Mouse (Mus musculus) urinary bladder, postnatal 36 days (tissue): ENCODE results near the gene Emid1.

Source experiments
- DNase-seq, 2 experiments: peaks; one replicate each; pipeline ENCODE4 v3.0.0; 2022; ENCODE audit warnings: low spot score in 2 of 2, mixed read lengths in 1 of 2

Gene Emid1

DNA sequence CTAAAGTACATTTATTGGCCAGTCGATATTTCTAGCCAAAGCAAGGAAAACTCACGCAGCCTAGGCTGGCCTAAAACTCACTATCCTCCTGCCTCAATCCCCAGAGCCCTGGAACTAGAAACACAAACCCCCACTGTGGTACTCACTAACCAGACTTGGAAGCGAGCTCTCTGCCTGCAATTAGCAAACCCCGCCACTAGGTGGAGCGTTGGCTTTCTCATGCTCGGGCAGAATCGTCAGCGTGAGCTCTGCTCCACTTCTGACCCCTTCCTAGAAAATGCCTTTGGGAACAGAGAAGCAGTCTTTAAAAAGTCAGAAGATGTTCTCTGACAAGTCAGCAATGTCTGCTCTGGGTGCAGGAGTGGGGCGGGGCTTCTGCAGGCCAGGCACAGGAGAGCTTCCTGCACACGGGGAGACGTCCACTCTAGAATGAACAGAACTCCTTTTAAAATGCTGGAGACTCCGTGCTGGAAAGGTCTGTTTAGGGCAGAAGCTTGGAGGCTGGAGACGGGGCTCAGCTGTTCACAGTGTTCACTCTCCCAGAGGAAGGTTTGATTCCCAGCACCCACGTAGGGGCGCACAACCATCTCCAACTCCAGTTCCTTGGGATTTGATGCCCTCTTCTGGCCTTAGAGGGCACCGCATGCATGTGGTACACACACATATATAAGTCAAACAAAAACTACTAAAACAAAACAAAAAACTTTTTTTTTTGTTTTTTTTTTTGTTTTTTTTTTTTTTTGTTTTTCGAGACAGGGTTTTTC lies 8.8 kb upstream of the Emid1 start:
- DNase-seq, result no peak

DNA sequence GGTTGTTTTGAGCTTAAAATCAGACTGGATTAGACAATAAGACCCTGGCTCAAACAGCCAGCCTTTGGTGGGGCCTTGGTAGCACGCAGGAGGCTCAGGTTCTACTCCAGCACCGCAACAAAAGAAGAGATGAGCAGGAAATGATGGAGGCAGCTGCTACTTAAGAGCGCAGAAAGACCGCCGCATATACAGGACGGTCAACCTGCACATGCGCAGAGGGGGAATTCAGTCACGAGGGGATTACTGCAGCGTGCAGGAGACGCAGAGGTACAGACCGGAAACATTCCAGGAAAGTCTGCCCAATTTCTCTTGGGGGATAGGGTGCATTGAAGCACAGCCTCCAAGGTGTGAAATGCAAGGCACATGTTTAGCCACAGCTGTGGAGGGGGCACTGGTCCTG lies 6.0 kb upstream of the Emid1 start:
- DNase-seq, result no peak

DNA sequence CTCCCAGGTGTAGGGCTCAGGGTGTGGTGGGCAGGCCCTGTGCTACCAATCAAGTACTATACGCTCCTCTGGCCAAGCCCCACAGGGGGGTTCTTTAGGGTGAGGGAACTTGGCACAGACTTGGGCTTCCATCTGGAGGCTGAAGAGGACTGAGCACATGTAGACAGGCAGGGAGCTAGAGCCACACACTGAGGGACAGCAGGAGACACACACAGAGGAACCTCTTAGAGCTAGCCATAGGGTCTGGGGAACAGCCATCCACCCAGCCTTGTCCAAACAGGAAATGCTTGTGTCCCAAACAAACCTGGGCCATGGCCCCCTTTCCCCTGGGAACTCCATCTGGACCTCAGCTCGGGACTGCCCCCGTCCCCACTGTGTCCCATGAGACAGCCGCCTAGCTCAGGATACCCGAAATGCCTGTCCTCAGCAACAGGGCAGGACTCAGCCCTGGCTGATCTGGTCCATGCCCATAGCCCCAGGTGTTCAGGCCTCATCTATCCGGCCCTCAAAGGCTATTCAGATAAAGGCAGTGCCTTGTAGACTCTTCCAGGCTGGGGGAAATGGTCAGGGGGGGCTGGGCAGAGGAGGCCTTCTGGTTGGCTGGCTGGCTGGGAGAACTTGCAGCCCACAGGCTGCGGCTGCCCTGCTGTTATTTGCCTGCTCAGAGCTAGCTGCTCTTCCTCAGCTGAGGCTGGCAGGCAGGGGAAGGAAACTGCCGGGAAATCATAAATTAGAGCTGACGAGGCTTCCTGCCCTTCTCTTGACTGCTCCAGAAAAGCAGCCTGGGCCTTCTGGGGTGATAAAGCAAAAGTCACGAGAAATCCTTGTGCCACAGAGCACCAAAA lies 3.1 kb upstream of the Emid1 start:
- DNase-seq, result no peak

DNA sequence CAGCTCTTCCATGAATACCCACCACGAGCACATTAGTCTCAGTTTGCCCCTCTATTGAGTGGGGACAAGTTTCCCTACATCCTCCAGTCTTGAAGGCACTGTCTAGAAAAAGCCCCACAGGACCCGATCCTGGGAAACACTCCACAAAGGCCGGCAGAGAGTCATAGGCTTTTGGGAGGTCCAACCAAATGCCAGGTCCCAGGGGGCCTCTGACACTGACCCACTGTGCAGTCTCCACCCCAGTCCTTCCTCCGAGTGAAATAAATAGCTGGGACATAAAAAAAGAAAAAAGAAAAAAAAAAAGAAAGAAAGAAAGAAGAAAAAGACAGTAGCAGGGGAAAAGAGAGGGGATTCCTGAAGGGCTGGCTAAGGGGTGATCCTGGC lies 818 bp downstream of the Emid1 start:
- DNase-seq, result no peak

DNA sequence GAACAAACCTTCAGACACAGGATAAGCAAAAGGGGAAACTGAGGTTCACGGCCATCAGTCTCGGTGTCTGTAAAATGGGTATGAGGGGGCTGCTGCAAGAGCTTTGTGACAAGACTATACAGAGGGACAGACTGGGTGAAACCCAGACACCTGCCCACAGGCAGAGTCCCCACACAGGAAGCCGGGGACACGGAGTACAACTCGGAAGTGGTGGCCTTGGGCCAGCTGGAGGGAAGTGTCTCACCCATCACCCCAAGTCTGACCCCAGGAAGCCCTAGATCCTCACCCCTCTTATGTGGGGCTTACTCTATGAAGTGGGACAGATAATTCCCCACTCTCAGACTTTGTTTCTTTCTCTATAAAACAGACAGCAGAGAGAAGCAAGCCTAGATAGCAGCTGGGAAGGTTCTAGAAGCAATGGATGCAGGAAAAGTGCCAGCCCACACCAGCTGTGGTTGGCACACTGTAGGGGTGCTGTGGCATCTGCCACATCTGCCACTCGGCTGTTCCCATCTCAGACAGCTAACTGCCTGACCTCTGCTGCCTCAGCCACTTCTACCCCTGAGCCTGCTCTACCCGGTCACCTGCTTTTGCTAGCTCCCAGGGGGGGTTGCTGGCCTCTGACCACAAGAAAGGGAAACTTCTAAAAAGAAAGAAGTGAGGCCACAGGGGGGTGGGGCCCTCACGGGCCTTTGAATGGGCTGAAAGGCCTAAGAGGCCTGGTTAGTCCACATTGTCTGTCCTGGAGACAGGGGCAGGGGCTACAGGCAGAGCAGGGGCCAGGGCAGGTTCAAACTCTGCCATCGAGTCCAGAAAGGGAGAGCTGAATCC lies 1.4 kb downstream of the Emid1 start:
- no peak for DNase-seq

DNA sequence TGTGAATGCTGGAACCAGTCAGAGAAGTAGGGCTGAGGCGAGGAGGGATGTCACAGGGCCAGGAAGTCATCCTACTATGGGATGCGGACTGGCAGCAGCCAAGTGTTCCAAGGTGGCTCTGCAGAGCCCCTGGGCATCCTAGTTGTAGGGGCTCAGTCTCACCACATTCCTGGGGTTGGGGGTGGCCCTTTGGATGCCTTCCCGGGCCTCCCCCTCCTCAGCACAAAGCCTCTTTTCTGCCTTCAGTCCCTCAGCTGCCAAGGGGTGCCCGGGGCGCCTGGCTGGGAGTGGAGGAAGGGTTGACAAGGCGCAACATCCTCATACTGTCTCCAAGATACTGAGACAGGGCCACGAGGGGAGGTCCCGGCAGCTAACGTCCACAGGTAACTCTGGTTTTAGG lies 2.1 kb downstream of the Emid1 start:
- DNase-seq, result no peak

DNA sequence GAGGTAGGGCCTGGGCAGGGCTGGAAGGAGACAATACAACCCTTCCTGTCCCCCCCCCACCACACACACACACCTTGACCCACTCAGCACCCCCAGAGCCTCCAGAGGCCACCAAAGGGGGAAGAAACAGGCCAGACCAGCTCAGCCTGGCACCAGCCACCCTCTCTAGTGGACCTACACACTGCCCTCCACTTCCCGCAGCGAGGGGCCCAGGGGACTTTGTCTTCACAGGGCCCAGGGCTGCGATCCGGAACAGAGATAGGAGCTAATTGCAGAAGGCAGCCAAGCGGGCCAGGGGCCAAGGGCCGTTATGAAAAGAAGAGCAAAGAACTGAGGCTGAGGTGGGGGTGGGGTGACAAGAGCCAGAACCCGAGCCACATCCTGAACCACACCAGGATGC lies 2.8 kb downstream of the Emid1 start:
- peak; percentile 59 to 74 for DNase-seq

DNA sequence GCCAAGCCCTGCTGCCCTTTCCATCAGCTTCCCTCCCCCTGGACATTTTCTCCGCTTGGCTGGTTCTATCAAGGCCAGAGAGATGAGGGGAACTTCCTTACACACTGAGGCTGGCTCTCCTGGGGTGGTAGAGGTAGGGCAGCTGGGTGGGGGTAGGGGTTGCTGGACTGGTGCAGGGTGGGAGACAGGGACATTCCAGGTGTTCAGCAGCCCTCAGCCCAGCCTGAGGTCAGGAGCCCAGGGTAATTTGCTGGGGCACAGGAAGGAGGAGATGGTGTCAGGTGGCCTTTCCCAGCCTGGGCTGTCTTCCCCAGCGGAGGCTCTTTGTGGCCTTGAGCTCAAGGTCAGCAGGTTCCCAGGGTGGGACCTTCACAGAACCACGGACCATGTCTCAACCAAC lies 6.5 kb downstream of the Emid1 start:
- no peak for DNase-seq

DNA sequence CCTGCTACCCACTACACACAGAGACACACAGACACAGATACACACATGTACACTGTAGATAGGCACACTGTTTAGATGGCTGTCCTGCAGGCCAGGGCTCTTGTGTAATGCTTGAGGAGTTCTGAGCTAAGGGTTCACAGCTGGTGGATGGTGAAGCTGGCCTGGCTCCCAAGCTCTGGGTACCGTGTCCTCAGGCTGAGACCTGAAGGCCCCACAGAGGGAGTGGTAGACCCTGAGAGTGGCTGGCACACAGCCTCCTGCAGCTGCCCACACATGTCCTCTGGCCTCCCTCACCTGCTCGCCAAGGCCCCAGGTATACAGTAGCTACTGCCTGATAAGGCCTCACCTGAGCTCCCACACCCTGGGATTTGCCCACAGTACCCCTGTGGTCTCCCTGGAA lies 10.1 kb downstream of the Emid1 start:
- DNase-seq, result no peak

DNA sequence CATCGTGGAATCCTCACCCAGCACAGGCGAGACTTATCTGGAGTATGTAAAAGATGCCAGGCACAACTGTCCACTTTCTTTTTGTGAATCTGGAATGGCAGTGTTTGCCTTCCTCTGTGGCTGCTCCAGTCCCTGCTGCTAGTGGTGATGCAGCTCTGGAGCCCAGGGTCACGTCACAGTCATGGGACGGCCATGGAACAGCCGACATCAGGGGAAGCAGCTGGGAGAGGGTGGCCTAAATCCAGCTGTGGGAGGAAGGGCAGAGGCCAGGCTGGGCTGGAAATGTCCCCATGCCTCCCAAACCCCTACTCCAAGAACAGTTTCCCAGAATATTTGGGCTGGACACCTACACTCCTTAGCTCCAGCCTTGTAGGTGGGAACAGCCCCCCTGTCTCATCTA lies 10.8 kb downstream of the Emid1 start:
- no peak for DNase-seq

DNA sequence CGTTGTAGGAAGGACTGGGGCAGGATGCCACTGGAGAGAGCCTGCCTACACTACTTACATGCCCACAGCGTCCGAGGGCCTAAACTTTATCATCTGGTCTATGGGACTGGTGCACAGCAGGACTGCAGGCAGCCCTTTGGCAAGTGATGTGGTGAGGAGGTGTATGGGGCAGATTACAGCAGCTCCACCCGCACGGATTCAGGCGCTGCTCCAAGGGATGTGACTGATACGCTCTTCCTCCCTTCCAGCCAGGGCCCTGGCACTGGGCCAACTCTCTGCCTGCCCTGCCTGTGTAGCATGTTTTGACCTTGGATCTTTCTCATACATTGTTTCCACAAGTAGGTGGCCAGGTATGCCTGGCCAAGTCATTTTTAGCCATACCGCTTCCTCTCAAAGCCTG lies 11.4 kb downstream of the Emid1 start:
- DNase-seq, result peak; percentile 75 to 78

DNA sequence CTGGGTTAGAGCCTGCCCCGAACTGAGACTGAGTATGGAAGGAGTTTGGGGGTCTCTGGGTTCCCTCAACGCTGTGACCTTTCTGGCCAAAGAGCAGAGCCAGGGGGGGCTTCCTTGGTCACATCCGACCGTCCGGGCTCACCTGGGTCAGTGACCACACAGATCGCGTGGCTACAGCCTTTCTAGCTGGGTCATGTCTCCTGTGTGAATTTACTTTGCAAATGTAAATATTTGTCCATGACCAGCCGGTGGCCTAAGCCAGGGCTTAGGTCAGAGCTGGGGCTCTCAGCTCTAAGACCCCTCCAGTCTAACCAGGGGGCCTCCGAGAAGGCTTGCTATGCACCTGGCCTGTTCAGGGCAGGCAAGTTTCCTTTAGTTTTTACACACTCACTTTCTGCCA lies 12.7 kb downstream of the Emid1 start:
- DNase-seq, result no peak

DNA sequence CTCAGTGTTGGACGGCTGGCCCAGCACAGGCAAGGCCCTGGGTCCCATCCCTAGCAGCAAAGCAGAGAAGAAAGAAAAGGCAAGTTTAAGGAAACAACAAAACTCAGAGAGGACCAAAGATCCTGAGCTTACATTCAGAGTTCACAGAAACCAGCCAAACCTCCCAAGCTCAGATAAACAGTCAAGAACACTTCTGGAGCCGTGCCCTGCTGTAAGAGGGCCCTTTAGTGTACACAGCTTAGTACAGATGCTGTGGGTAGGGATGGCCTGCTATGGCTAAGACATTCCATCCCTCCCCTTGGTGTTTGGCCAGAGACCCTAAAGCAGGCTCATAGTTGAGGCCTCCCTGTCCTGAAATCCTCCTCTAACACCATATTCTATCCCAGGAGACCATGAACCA lies 13.4 kb downstream of the Emid1 start:
- DNase-seq, result no peak

DNA sequence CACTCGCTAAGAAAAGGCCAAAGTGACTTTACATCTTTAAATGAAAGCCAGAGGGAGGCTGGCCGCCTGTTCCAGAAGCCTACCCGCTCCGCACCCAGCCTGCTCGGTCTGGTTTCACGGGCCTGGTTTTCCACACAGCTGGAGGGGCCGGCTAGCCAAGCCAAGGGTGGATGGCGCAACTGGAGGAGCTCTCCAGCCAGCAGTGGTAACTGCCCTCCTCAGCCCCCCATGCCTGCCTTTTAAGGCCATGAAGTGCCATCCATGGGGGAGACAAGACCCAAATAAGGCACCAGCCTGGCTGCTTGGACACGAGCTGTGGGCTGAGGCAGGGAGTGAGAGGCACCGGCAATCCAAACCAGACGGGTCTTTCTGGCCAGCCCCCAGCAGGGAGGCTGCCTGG lies 16.1 kb downstream of the Emid1 start:
- peak in 1 of 2 experiments; percentile 62 for DNase-seq

DNA sequence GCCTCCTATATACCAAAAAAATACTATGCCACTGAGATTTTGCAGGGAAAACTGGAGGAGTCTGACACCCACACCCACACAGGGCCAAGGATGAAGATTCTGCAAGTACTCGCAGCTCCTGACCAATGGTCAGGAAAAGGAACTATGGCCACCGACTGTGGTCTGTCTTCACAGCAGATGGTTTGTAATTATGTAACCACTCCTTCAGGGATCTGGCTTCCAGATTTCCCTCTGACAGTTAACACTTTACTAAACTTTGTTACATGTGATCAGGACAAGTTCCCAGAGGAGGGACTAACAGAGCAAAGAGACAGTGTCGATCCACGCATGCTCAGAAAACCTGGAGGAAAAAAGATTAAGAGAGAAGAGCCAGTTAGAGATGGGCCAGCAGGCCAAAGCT lies 19.3 kb downstream of the Emid1 start:
- DNase-seq, result no peak

DNA sequence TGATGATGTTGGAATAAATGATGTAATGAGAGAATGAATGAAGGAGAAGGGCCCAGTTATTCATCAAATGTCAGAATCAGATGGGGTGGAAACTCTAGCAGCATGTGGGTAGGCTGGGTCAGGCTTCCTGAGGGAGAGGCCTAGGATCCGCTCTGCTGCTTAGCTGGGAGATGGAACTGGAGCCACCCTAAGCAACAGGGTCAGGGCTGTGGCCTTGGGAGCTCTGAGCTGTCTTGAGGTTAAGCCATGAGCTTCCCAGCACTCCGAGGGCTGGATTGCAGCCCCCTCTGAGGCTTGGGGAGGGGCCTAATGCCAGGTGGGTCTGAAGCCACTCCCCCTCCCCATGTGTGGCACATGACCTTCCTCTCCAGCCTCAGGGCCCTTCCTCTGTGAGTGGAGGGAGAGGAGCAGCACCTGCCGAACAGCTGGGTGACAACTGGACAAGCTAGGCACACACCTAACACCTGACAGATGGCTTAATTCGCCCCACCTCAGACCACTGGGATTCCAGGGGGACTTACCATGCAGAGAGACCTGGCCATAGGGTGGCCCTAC lies 21.9 kb downstream of the Emid1 start:
- DNase-seq, result no peak

DNA sequence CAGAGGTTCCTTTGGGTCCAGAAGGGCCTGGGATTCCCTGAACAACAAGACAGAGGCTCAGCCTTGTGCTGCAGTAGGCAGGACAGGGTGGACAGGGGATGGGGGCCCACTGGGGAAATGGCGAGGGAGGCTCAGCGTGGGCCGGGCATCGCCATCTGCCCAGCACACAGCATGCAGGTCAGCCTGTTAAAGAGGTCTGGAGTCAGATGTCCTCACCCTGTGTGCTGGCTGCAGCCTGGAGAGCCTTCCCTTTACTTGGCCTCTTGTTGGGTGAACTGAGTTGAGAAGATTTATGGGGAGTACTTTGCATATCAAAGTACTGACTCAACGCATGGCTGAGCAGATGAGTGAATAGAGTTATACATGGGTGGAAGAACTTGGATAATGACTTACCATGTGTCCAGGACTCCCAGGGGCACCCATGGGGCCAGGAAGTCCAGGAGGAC lies 23.0 kb downstream of the Emid1 start:
- no peak for DNase-seq

DNA sequence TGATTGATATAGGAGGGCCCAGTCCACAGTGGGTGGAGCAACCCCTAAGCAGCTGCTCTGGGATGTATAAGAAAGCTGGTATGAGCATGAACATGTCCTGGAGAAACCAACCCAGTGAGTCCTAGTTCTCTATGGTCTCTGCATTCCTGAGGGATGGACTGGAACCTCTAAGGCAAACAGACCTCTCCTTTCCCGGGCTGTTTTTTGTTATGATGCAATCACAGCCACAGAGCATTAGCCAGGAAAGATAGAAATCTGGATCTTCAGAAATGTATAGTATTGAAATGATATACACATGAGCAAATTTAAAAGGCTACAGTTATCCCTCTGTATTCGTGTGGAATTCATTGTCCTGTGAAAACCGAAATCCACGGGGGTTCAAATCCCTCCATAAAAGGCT lies 26.3 kb downstream of the Emid1 start:
- DNase-seq, result no peak

DNA sequence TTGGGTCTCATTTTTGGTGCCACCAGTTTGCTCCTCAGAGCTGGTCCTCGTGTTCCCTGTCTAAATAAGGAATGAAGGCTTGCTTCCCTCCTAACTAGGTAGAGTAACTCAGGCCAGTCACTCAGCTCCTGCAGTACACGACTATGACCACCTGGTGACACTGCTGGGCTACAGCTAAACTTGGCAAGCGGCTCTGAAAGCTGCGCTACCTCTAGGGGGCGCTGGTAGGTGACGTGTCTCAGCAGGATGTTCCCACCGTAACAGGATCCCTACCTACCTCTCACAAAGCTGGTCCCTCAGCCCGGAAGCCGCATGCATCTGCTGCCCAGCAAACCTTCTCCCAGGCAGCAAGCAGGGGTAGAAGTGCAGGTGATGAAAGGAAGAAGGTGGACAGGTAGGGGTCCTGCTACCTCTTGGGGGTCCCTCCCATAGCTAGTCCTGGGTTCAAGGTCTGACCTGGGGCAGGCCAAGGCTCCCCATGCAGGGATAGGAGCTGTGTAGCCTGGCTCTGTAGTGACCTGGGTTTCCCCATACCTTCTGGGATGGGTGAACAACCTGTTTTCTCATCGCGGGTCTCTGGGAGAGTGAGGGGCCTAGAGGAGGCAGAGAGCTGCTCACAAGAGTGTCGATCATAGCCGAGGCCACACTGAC lies 37.0 kb downstream of the Emid1 start:
- peak; percentile 84 to 85 for DNase-seq

DNA sequence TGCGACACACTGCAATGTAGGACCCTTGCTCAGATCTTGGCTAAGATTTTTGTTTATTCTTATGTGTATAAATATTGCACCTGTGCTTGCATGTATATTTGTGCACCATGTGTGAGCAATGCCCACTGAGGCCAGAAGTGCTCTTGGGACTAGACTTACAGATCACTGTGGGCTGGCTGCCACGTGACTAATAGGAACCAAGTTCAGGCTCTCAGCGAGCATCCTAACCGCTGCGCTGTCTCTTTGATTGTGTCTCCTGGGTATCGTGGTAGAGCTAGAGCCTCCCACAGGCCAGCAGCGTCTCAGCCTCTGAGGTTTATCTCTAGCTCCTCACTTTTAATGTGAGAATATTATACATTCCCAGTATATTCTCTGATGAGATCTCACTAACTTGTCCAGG lies 38.4 kb downstream of the Emid1 start:
- DNase-seq, result no peak

DNA sequence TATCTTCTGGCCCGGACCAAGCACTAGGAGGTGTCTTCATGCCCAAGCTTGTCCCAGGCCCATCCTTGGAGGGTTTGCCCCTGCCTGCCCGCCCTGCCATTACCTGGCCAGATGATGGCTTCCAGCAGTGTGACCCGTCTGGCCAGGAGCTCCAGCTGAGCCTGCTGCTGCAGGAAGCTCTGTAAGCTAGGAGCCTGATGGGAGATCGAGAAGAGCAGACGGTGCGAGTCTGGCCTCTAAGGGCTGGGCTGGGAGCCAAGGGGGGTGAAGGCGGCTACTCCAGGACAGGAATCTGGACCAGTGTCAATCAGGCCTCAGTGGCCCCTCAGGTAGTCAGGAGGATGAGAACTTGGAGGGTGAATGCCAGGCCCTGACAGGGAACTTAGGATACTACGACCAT lies 42.6 kb downstream of the Emid1 start:
- DNase-seq, result peak; percentile 23 to 32
